Mouse (Mus musculus): Measurements from ENCODE around the gene Baiap3.

GRCm38 (mm10) chr17:25248033-25248750 lies 8.0 kb downstream of the Baiap3 start:
- TF ChIP-seq CTCF (IDR thresholded peaks at IDR 0.05; ENCODE audit: low read depth, low read length) (no peak), POLR2A (IDR thresholded peaks at IDR 0.05; ENCODE audit: extremely low read depth, insufficient read depth, low read length) (no peak)

Data from liver, adult 2 months (tissue).